Comparison of ENCODE assay signal across 10 mouse cellular contexts in genomic region chr15:100735095-100735952, GRCm38 (mm10). TPM values are rescaled to one million over a fixed set of nuclear protein-coding genes. Genes with fewer than 3 reads are reported as not detected.
A peak's percentile ranks its signal among the peaks of the same experiment; 100 is the strongest.
DNase-seq lines count a peak whose midpoint lies in the region; TF ChIP-seq lines count a peak whose summit lies in the region.
"Had no signal": no experiment of that assay in that cellular context is flagged by ENCODE, and none has a peak within 500 bp of the region (broad histone marks: within the 10 kb centered on the region; RNA-seq: fewer than 3 reads in every experiment).

No protein-coding gene starts in this region.

- H3K79me2 ChIP-seq in myocyte (ENCODE audit: control insufficient read depth, insufficient read depth): no peaks in the 10 kb centered on the region

- DNase-seq in gastrocnemius, postnatal 10 days: peak; percentile 16
- no peak for DNase-seq in gastrocnemius, adult 8-10 months (ENCODE audit: low spot score in 2 of 2)
- peak; percentile 28 for DNase-seq in retina, adult 2 months (ENCODE audit: low read depth, low spot score)
- no peak for DNase-seq in retina, embryonic 14.5 days (ENCODE audit: low spot score)
- DNase-seq in c-Kit-positive CD71-positive TER-119-negative erythroid progenitor cells, embryonic 14.5 days (ENCODE audit: low read depth): peak; percentile 54
- DNase-seq in right cerebral cortex, postnatal 14 days: no peak
- DNase-seq in right cerebral cortex, adult 18-20 months: no peak
- DNase-seq: thymus, adult 18-20 months had no signal

- no peak overlapping the region for H3ac ChIP-seq in myocyte (ENCODE audit: control insufficient read depth, insufficient read length)

- H3K27me3 ChIP-seq in myocyte (ENCODE audit: control insufficient read depth, insufficient read depth, insufficient read length): no peaks in the 10 kb centered on the region

- no peaks in the 10 kb centered on the region for H3K36me3 ChIP-seq in myocyte (ENCODE audit: control insufficient read depth, insufficient read depth)
- H3K36me3 ChIP-seq: lung, embryonic 15.5 days had no signal

- peak; percentile 71 for TF ChIP-seq POLR2A in myocyte (IDR thresholded peaks at IDR 0.05; ENCODE audit: insufficient read length, low read depth)

- H3K4me3 ChIP-seq in myocyte: peak overlapping the region; percentile 0
- H3K4me3 ChIP-seq: lung, embryonic 15.5 days had no signal

- H3K4me2 ChIP-seq in myocyte (ENCODE audit: low read depth): peak overlapping the region; percentile 71
- H3K4me2 ChIP-seq: lung, embryonic 15.5 days had no signal

TF ChIP-seq in myocyte, 11 proteins besides CTCF, POLR2A, EP300 and RAD21:
- TF ChIP-seq REST (IDR thresholded peaks at IDR 0.05; ENCODE audit: insufficient read depth, insufficient read length): no peak
- TF ChIP-seq SRF (IDR thresholded peaks at IDR 0.05; ENCODE audit: control insufficient read depth, insufficient read length, low read depth): peak; percentile 50
- TF ChIP-seq POLR2AphosphoS2 (IDR thresholded peaks at IDR 0.05; ENCODE audit: insufficient read length, low read depth): peak; percentile 66
- 0 out of 2 replicates have a peak, but pooled peaks have one; percentile 28 for TF ChIP-seq CEBPB (IDR thresholded peaks at IDR 0.05; ENCODE audit: insufficient read depth, poor library complexity, severe bottlenecking)
- TF ChIP-seq TCF3 (IDR thresholded peaks at IDR 0.05; ENCODE audit: insufficient read length, low read depth): peak; percentile 34
- peak; percentile 64 to 88 (median 86) for TF ChIP-seq MYOG (IDR thresholded peaks at IDR 0.05; ENCODE audit: control insufficient read depth in 1 of 3, insufficient read depth in 1 of 3, insufficient read length in 2 of 3, low read depth in 2 of 3)
- no peak for TF ChIP-seq MAX (IDR thresholded peaks at IDR 0.05; ENCODE audit: low read depth)
- TF ChIP-seq E2F4 (IDR thresholded peaks at IDR 0.05; ENCODE audit: insufficient read depth): no peak
- TF ChIP-seq USF1 (IDR thresholded peaks at IDR 0.05; ENCODE audit: low read depth): no peak
- TF ChIP-seq MYOD1 (IDR thresholded peaks at IDR 0.05; ENCODE audit: control insufficient read depth in 1 of 3, insufficient read length in 2 of 3, low read depth in 2 of 3): peak; percentile 94 to 99 (median 98)
- TF ChIP-seq TCF12 (IDR thresholded peaks at IDR 0.05; ENCODE audit: insufficient read depth, poor library complexity, severe bottlenecking): peak; percentile 93

RNA-seq across cellular contexts. Expression of gene Galnt6, which starts 6.1 kb away (rescaled TPM):
- 1 to 10 TPM in 1 of 2 experiments, under 1 TPM in 1; 0.23 to 1.6 TPM for total RNA-seq in gastrocnemius, postnatal 10 days (2021)
- total RNA-seq in gastrocnemius, adult 8-10 months (2022): under 1 TPM in 1 of 4 experiments, not detected in 3; 0.07 TPM
- polyA plus RNA-seq in myocyte (2012; fragmentation: generic; extraction: Trizol): 26.0 TPM

RNA-seq across cellular contexts. Expression of gene Slc4a8, which starts 26.2 kb away (rescaled TPM):
- total RNA-seq in gastrocnemius, postnatal 10 days (2021): 1 to 10 TPM; 1.7 to 2.4 TPM
- total RNA-seq in gastrocnemius, adult 8-10 months (2022): 1 to 10 TPM in 2 of 4 experiments, under 1 TPM in 2; 0.65 to 1.6 (median 1.2) TPM
- polyA plus RNA-seq in myocyte (2012; fragmentation: generic; extraction: Trizol): 13.3 TPM

RNA-seq across cellular contexts. Expression of gene Cela1, which starts 47.6 kb away (rescaled TPM):
- 1 to 10 TPM in 1 of 2 experiments, not detected in 1; 1.2 TPM for total RNA-seq in gastrocnemius, postnatal 10 days (2021)
- total RNA-seq in gastrocnemius, adult 8-10 months (2022): under 1 TPM in 1 of 4 experiments, not detected in 3; 0.35 TPM
- 23.5 TPM for polyA plus RNA-seq in myocyte (2012; fragmentation: generic; extraction: Trizol)

Comparison
In these comparisons a context has a peak if more than half of its experiments do, and no peak if none do; other contexts are left out.
1. DNase-seq: peak in gastrocnemius, postnatal 10 days (single experiment), retina, adult 2 months (single experiment) and c-Kit-positive CD71-positive TER-119-negative erythroid progenitor cells, embryonic 14.5 days (single experiment); none in gastrocnemius, adult 8-10 months (0 of 2), retina, embryonic 14.5 days (single experiment), right cerebral cortex, postnatal 14 days (single experiment) and right cerebral cortex, adult 18-20 months (single experiment).